Mouse (Mus musculus) limb, embryonic 11.5 days (tissue): ENCODE measurements around the gene Ptbp3. TPM values are rescaled to one million over a fixed set of nuclear protein-coding genes. Genes with fewer than 3 reads are reported as not detected.

Experiments
- ATAC-seq: fragments of 200-750 bp; cut with Nextera tagmentation; 2 replicates; pipeline ENCODE4 v1.8.0; 2017; ENCODE audit warnings: low read depth; ENCODE audit not compliant: insufficient number of reproducible peaks, low FRiP score, low TSS enrichment
- DNase-seq: peaks from one replicate; pipeline ENCODE4 v3.0.0-alpha.2; 2015; ENCODE audit warnings: low spot score
- H3K27ac ChIP-seq: fragments of 300-500 bp; sonication (generic); replicated peaks from 2 replicates; pipeline ENCODE4 v1.5.1; 2014; ENCODE audit warnings: low read depth, mild to moderate bottlenecking, low read length
- H3K27me3 ChIP-seq: fragments of 300-500 bp; sonication (generic); 2 replicates; pipeline ENCODE4 v1.6.1; 2014; ENCODE audit warnings: mild to moderate bottlenecking, low read length, mixed read lengths; ENCODE audit not compliant: control insufficient read depth, insufficient read depth
- H3K36me3 ChIP-seq: fragments of 300-500 bp; sonication (generic); 2 replicates; pipeline ENCODE4 v1.6.1; 2014; ENCODE audit warnings: mild to moderate bottlenecking, low read length, moderate library complexity, mixed read lengths; ENCODE audit not compliant: control insufficient read depth, insufficient read depth
- H3K4me1 ChIP-seq: fragments of 300-500 bp; sonication (generic); 2 replicates; pipeline ENCODE4 v1.6.1; 2014; ENCODE audit warnings: low read length, mixed read lengths; ENCODE audit not compliant: control insufficient read depth, insufficient read depth
- H3K4me2 ChIP-seq: fragments of 300-500 bp; sonication (generic); 2 replicates; pipeline ENCODE4 v1.6.1; 2014; ENCODE audit warnings: low read depth, mild to moderate bottlenecking, moderate library complexity; ENCODE audit not compliant: severe bottlenecking
- H3K4me3 ChIP-seq: fragments of 300-500 bp; sonication (generic); 2 replicates; pipeline ENCODE4 v1.5.1; 2014; ENCODE audit warnings: low read depth, low read length
- H3K9ac ChIP-seq: fragments of 300-500 bp; sonication (generic); 2 replicates; pipeline ENCODE4 v1.6.1; 2014; ENCODE audit warnings: mild to moderate bottlenecking, low read length
- H3K9me3 ChIP-seq: fragments of 300-500 bp; sonication (generic); 2 replicates; pipeline ENCODE4 v1.6.1; 2016; ENCODE audit warnings: low read length; ENCODE audit not compliant: control insufficient read depth
- WGBS: fragments of 180-500 bp; shearing (Covaris S2); extraction: QIAGEN DNeasy Blood & Tissue Kit; methylation state at CpG from one replicate; pipeline ENCODE4 v1.1.7; 2014; 5-methylcytosine and 5-hydroxymethylcytosine counted together
- polyA plus RNA-seq: library from polyadenylated mRNA; unstranded; fragments of >200 nt; fragmentation: Nextera tagmentation; extraction: Ambion mirVana; gene quantifications from 2 replicates; pipeline ENCODE4 v1.2.1, GENCODE M21; 2014

The Ptbp3 gene
- polyA plus RNA-seq: 47.7 and 56.6 TPM in 2 replicates

DNA sequence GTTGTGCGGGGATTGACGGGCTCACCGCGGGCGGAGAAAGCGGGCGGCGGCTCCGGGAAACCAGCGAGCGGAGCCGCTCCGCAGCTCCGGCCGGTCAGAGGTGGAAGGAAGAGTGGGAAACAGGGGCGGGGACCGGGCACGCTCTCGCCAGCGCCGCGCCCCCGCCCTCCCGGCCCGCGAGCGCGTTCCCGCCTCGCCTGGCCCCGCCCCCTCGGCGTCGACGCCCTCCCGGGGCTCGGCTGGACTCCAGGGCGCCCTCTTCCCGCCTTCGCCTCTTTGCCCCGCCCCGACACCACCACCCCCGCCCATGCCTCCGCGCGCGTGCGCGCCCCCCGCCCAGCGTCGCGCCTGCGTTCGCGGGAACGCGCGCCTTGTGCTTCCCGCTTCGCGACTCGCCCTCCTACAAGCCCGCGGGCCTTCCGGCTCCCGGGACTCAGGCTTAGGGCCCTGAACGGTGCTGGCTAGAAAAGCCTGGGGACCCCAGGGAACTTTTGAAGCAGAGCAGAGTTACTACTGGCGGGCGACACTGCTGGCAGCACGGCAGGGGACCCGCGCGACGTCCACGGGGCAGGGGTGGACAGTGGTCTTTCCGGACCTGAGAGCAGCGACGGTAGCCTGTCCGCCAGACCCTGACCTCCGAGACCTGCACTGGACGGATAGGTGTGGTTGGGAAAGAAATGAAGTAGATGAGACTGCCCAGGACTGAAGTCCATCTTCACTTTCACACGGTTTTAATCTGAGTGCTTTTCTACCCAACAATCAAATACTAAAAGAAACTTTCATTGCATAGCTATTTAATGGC lies at the start of gene Ptbp3:
Gene Ptbp3, minus strand, starts transcription at position 190 of the 802 bp plus-strand sequence.
- whole genome bisulfite sequencing: under 1% methylated on average over 58 of the region's 83 CpGs
- ATAC-seq: peak; percentile 90

GRCm38 (mm10) chr4:59596556-59596955 lies 47.4 kb upstream of the Ptbp3 start:
- H3K36me3 ChIP-seq: no peaks in the 10 kb centered on the region
- 90% methylated on average over 2 of the region's 2 CpGs for WGBS
- ATAC-seq (no peak), DNase-seq (no peak)
- H3K27ac ChIP-seq: no peak overlapping the region
- H3K4me3 ChIP-seq: no peak overlapping the region
- no peaks in the 10 kb centered on the region for H3K4me1 ChIP-seq
- no peaks in the 10 kb centered on the region for H3K9me3 ChIP-seq
- no peaks in the 10 kb centered on the region for H3K27me3 ChIP-seq
- no peak overlapping the region for H3K9ac ChIP-seq
- no peak overlapping the region for H3K4me2 ChIP-seq

More for the DNA sequence above, at the start of gene Ptbp3:
- Histone ChIP-seq H3K27me3 (no peaks in the 10 kb centered on the region), H3K4me3 (peak within 1 kb of the TSS; percentile 89), H3K4me2 (peak within 1 kb of the TSS; percentile 71), H3K4me1 (no peaks in the 10 kb centered on the region), H3K36me3 (no peaks in the 10 kb centered on the region), H3K27ac (peak within 1 kb of the TSS; percentile 86), H3K9ac (peak within 1 kb of the TSS; percentile 92), H3K9me3 (no peaks in the 10 kb centered on the region)
- peak; percentile 93 for DNase-seq

DNA sequence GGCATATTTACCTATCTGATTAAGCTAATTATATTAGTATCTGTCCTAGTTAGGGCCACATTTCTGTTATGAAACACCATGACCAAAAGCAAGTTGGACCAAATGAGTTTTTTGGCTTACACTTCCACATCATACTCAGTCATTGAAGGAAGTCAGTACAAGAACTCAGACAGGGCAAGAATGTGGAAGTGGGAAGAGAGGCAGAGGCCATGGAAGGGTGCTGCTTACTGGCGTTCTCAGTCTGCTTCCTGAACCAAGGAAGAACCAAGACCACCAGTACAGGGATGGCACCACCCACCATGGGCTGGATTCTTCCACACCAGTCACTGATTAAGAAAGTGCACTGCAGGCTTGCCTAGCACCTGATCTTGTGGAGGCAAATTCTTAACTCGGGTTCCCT lies 45.5 kb upstream of the Ptbp3 start:
- Histone ChIP-seq H3K27ac (no peak overlapping the region), H3K27me3 (no peaks in the 10 kb centered on the region), H3K9me3 (no peaks in the 10 kb centered on the region), H3K9ac (no peak overlapping the region), H3K36me3 (no peaks in the 10 kb centered on the region), H3K4me2 (no peak overlapping the region), H3K4me1 (no peaks in the 10 kb centered on the region), H3K4me3 (no peak overlapping the region)
- WGBS: 75% methylated on average over 2 of the region's 2 CpGs
- ATAC-seq (no peak), DNase-seq (no peak)

- Histone ChIP-seq H3K4me2 (no peak overlapping the region), H3K9me3 (no peaks in the 10 kb centered on the region), H3K36me3 (no peaks in the 10 kb centered on the region), H3K4me1 (no peaks in the 10 kb centered on the region), H3K9ac (no peak overlapping the region), H3K27ac (no peak overlapping the region), H3K4me3 (no peak overlapping the region), H3K27me3 (no peaks in the 10 kb centered on the region)
- no peak for DNase-seq
- no peak for ATAC-seq
- 93% methylated on average over 1 of the region's 1 CpGs for WGBS
Observed at GRCm38 (mm10) chr4:59587872-59588226, 38.7 kb upstream of the Ptbp3 start.

DNA sequence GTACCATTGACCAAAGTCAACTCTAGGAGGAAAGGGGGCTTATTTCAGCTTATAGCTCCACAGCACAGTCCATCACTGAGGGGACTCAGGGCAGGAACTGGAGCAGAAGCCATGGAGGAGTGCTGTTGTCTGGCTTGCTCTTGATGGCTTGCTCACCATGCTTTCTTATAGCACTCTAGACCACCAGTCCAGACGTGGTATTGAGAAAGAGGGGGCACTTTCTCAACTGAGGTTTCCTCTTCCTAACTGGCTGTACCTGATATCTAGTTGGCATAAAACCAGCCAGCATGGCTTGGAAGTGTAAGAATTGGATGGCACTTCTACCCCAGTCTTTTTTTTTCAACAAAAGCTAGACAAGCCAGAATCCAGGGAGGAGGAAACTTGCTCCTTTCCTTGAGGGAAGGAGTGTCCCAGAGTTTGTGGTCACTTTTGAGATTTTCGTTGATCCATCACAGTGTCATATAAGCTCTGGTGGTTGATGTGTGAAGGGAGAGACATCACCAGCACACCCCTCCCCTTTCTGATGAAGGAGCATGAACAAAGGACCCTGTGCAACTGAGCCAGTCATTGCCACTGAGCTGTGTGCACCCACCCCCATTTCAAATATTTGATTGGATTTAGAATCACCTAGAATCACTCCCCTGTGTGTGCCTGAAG lies 38.2 kb upstream of the Ptbp3 start:
- Histone ChIP-seq H3K4me1 (no peaks in the 10 kb centered on the region), H3K4me3 (no peak overlapping the region), H3K4me2 (no peak overlapping the region), H3K27ac (no peak overlapping the region), H3K36me3 (no peaks in the 10 kb centered on the region), H3K9ac (no peak overlapping the region), H3K27me3 (no peaks in the 10 kb centered on the region), H3K9me3 (no peaks in the 10 kb centered on the region)
- 72% methylated on average over 2 of the region's 2 CpGs for WGBS
- DNase-seq (no peak), ATAC-seq (no peak)

DNA sequence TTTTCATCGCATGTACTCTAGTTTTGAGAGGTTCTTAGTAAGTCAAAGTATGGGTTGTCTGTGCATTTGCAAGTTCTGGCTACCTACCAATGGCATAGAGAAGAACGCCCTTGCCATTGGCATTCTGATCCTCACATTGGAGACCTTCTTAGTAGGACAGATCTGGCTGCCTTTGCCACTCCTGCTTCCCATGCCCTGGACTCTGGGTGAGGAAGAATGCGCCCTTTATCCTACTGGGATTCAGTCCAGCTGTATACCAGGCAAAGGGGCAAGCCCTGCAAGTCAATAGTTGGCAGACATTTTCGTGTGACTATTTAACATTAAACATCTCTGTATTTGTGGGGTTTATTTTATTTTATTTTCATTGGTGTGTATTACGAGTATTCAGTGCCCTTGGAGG lies 35.9 kb upstream of the Ptbp3 start:
- ATAC-seq (no peak), DNase-seq (no peak)
- Histone ChIP-seq H3K4me2 (no peak overlapping the region), H3K9ac (no peak overlapping the region), H3K4me3 (no peak overlapping the region), H3K36me3 (no peaks in the 10 kb centered on the region), H3K9me3 (no peaks in the 10 kb centered on the region), H3K4me1 (peaks cover 4% of the 10 kb centered on the region; the same call in 1 of the 2 replicates), H3K27ac (no peak overlapping the region), H3K27me3 (no peaks in the 10 kb centered on the region)
- WGBS: 81% methylated on average over 5 of the region's 5 CpGs

- 38% methylated on average over 6 of the region's 6 CpGs for WGBS
Observed at GRCm38 (mm10) chr4:59582186-59582585, 33.0 kb upstream of the Ptbp3 start.

DNA sequence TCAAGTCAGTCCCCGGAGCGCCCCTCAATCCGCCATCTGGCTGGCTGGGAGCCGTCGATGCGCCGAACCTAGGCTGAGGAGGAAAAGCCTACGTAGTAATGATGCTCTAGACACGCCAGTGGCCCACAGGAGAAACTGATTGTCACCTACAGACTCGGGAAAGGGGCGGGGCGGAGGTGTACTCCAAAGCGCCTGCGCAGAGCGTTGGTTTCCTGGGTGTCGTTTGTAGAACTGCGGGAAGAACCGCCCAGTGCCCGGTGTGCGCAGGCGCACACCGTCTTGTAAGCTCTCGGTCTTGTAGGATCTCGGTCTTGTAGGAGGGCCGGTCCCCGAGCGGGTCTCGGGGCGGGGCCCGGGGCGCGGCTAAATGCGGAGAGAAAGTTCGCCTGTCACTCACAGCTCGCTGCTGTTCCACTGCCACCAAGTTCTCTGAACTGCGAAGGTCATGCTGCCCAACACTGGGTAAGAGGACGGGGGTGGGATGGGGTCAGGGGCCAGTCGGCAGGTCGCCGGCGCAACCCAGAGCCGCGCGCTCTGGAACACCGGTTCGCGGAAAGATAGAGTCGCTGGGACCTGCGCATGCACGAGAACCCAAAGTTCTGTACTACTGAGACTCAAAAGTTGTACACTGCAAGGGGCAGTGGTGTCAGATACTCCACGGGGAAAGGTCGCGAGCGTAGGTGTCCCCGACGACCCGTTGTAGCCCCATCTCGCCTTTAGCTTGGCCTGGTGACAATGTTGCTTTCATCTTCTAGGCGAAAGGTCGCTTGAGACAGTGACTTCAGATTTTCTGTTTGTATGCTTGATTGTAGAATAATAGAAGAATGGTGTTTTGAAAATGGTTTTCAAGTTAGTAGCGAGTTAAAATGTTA lies 32.4 kb upstream of the Ptbp3 start, which contains the start of gene Hsdl2:
Gene Hsdl2, plus strand, starts transcription at position 250 of the 872 bp plus-strand sequence.
- no peaks in the 10 kb centered on the region for H3K36me3 ChIP-seq
- DNase-seq: peak; percentile 94
- ATAC-seq: peak; percentile 91

More at GRCm38 (mm10) chr4:59582186-59582585, 33.0 kb upstream of the Ptbp3 start:
- Histone ChIP-seq H3K4me1 (peaks cover 4% of the 10 kb centered on the region; the same call in 1 of the 2 replicates), H3K9me3 (no peaks in the 10 kb centered on the region), H3K27ac (no peak overlapping the region), H3K4me3 (peak overlapping the region; percentile 53), H3K27me3 (no peaks in the 10 kb centered on the region), H3K36me3 (no peaks in the 10 kb centered on the region), H3K4me2 (peak overlapping the region; percentile 88; the same call in 1 of the 2 replicates), H3K9ac (no peak overlapping the region)
- DNase-seq: no peak
- ATAC-seq: no peak

More for the DNA sequence above, 32.4 kb upstream of the Ptbp3 start, which contains the start of gene Hsdl2:
- H3K4me3 ChIP-seq: peak within 1 kb of the TSS; percentile 53
- no peaks in the 10 kb centered on the region for H3K27me3 ChIP-seq
- H3K9me3 ChIP-seq: no peaks in the 10 kb centered on the region
- peak within 1 kb of the TSS; percentile 70 for H3K9ac ChIP-seq
- H3K4me2 ChIP-seq: peak within 1 kb of the TSS; percentile 88
- H3K4me1 ChIP-seq: peaks cover 4% of the 10 kb centered on the region; the same call in 1 of the 2 replicates
- under 1% methylated on average over 61 of the region's 61 CpGs for WGBS
- no peak within 1 kb of the TSS for H3K27ac ChIP-seq
